Mouse (Mus musculus) kidney, postnatal 0 days (tissue): ENCODE results near the gene Esrrg. TPM values are rescaled to one million over a fixed set of nuclear protein-coding genes. Genes with fewer than 3 reads are reported as not detected.

Source experiments
- ATAC-seq: fragments of 200-750 bp; cut with Nextera tagmentation; replicated peaks from 2 replicates; pipeline ENCODE4 v1.8.0; 2017; ENCODE audit warnings: low read depth, moderate number of reproducible peaks, moderate TSS enrichment, moderate library complexity; ENCODE audit not compliant: low FRiP score
- DNase-seq: peaks from one replicate; pipeline ENCODE4 v3.0.0-alpha.2; 2016; ENCODE audit warnings: low spot score
- H3K27ac ChIP-seq: fragments of 300-500 bp; sonication (generic); 2 replicates; pipeline ENCODE4 v1.5.1; 2014; ENCODE audit warnings: mild to moderate bottlenecking
- H3K27me3 ChIP-seq: fragments of 300-500 bp; sonication (generic); 2 replicates; pipeline ENCODE4 v1.6.1; 2014; ENCODE audit warnings: low read length, mixed read lengths; ENCODE audit not compliant: insufficient read depth
- H3K36me3 ChIP-seq: fragments of 300-500 bp; sonication (generic); 2 replicates; pipeline ENCODE4 v1.6.1; 2014; ENCODE audit warnings: low read length, mixed read lengths; ENCODE audit not compliant: insufficient read depth
- H3K4me1 ChIP-seq: fragments of 300-500 bp; sonication (generic); replicated peaks from 2 replicates; pipeline ENCODE4 v1.6.1; 2014; ENCODE audit warnings: antibody characterized with exemption, low read length, mixed read lengths; ENCODE audit not compliant: insufficient read depth
- H3K4me2 ChIP-seq: fragments of 300-500 bp; sonication (generic); 2 replicates; pipeline ENCODE4 v1.6.1; 2014; ENCODE audit warnings: mild to moderate bottlenecking, low read length, moderate library complexity, mixed read lengths
- H3K4me3 ChIP-seq: fragments of 300-500 bp; sonication (generic); replicated peaks from 2 replicates; pipeline ENCODE4 v1.5.1; 2014; ENCODE audit warnings: low read depth, low read length
- H3K9ac ChIP-seq: fragments of 300-500 bp; sonication (generic); 2 replicates; pipeline ENCODE4 v1.6.1; 2014; ENCODE audit warnings: low read depth, low read length
- H3K9me3 ChIP-seq: fragments of 300-500 bp; sonication (generic); replicated peaks from 2 replicates; pipeline ENCODE4 v1.6.1; 2016; ENCODE audit warnings: low read length, inconsistent platforms, mixed read lengths
- CTCF ChIP-seq: IDR thresholded peaks from 2 replicates; pipeline ENCODE4 v1.5.1; 2016; ENCODE audit warnings: antibody characterized with exemption, low read depth, mild to moderate bottlenecking, moderate library complexity
- WGBS: fragments of 180-500 bp; shearing (Covaris S2); extraction: QIAGEN DNeasy Blood & Tissue Kit; methylation state at CpG from one replicate; pipeline ENCODE4 v1.1.7; 2014; 5-methylcytosine and 5-hydroxymethylcytosine counted together
- polyA plus RNA-seq: library from polyadenylated mRNA; unstranded; fragments of >200 nt; fragmentation: Nextera tagmentation; extraction: Ambion mirVana; gene quantifications from 2 replicates; pipeline ENCODE4 v1.2.1, GENCODE M21; 2015

Esrrg gene
- polyA plus RNA-seq, 1 experiment from 2014 or later = 26.0 TPM

- no peak for ATAC-seq
- TF ChIP-seq CTCF = no peak
- Histone ChIP-seq H3K36me3 (no peaks in the 10 kb centered on the region), H3K27ac (peak overlapping the region; percentile 10; the same call in 1 of the 2 replicates), H3K9me3 (no peaks in the 10 kb centered on the region), H3K27me3 (no peaks in the 10 kb centered on the region), H3K4me3 (no peak overlapping the region), H3K9ac (no peak overlapping the region), H3K4me1 (peaks cover 8% of the 10 kb centered on the region), H3K4me2 (no peak overlapping the region)
- WGBS = 32% methylated on average over 9 of the region's 9 CpGs
- peak; percentile 35 for DNase-seq
These were observed 44.8 kb downstream of the Esrrg start for GRCm38 (mm10) chr1:187653390-187653789.

GRCm38 (mm10) chr1:187660963-187661362 is 52.4 kb downstream of the Esrrg start:
- Histone ChIP-seq H3K36me3 (no peaks in the 10 kb centered on the region), H3K4me1 (peaks cover 12% of the 10 kb centered on the region; the same call in 1 of the 2 replicates), H3K4me2 (no peak overlapping the region), H3K9ac (no peak overlapping the region), H3K27me3 (no peaks in the 10 kb centered on the region), H3K4me3 (no peak overlapping the region), H3K27ac (no peak overlapping the region), H3K9me3 (no peaks in the 10 kb centered on the region)
- ATAC-seq (no peak), DNase-seq (no peak)
- TF ChIP-seq CTCF = no peak
- 54% methylated on average over 9 of the region's 9 CpGs for whole genome bisulfite sequencing

- no peak for TF ChIP-seq CTCF
- Histone ChIP-seq H3K27me3 (no peaks in the 10 kb centered on the region), H3K4me2 (peak overlapping the region; percentile 38), H3K4me1 (peaks cover 12% of the 10 kb centered on the region; the same call in 1 of the 2 replicates), H3K9me3 (no peaks in the 10 kb centered on the region), H3K36me3 (no peaks in the 10 kb centered on the region), H3K9ac (no peak overlapping the region), H3K27ac (peak overlapping the region; percentile 55), H3K4me3 (no peak overlapping the region)
- WGBS = 15% methylated on average over 12 of the region's 12 CpGs
- peak; percentile 71 for ATAC-seq
- DNase-seq = peak; percentile 63
These were observed 53.6 kb downstream of the Esrrg start for GRCm38 (mm10) chr1:187662083-187662609.

GRCm38 (mm10) chr1:187663376-187663775 is 54.8 kb downstream of the Esrrg start:
- Histone ChIP-seq H3K27me3 (no peaks in the 10 kb centered on the region), H3K4me1 (peaks cover 12% of the 10 kb centered on the region; the same call in 1 of the 2 replicates), H3K9ac (no peak overlapping the region), H3K4me2 (peak overlapping the region; percentile 23), H3K4me3 (no peak overlapping the region), H3K36me3 (no peaks in the 10 kb centered on the region), H3K9me3 (no peaks in the 10 kb centered on the region), H3K27ac (peak overlapping the region; percentile 73)
- peak; percentile 27 for DNase-seq
- no peak for TF ChIP-seq CTCF
- 45% methylated on average over 6 of the region's 6 CpGs for WGBS
- no peak for ATAC-seq

GRCm38 (mm10) chr1:187664261-187664660 is 55.7 kb downstream of the Esrrg start:
- TF ChIP-seq CTCF = no peak
- Histone ChIP-seq H3K4me1 (peaks cover 12% of the 10 kb centered on the region; the same call in 1 of the 2 replicates), H3K9ac (no peak overlapping the region), H3K27ac (peak overlapping the region; percentile 73), H3K4me2 (peak overlapping the region; percentile 23; the same call in 1 of the 2 replicates), H3K4me3 (no peak overlapping the region), H3K36me3 (no peaks in the 10 kb centered on the region), H3K9me3 (no peaks in the 10 kb centered on the region), H3K27me3 (no peaks in the 10 kb centered on the region)
- 73% methylated on average over 7 of the region's 7 CpGs for WGBS
- DNase-seq (no peak), ATAC-seq (no peak)

DNA sequence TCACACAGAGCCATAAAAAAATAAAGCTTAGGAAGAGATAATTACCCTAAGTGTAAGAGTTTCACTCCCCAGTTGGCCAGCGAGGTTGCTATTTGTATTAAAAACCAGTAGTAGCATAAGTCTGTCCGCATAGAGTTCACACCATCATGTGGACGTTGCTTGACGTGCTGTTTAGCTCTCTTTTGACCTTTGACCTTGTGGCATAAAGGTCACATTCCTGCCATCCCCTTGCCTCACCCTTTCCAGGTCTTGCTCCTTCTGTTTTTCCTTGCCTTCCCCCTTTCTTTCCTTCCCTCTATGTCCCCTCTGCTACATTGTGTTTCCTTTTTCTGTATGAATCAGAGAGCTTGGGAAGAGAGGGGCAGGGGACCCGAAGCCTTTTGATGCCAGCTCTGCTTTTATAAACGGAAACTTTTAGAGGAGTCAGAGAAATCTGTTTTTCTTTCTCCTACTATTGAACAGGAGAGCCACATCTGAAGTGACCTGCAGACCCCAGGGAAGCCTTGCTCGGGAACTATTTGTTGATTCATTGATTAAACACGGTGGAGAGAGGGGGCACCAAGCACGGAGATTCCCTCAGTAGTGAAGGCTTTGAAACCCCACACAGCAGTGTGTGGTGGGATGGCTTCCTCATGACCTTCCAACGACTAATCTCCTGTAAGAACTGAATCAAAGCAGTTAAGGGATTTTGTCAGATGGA is 57.5 kb downstream of the Esrrg start:
- no peak overlapping the region for H3K4me3 ChIP-seq
- H3K4me1 ChIP-seq = peaks cover 7% of the 10 kb centered on the region; the same call in 1 of the 2 replicates
- no peaks in the 10 kb centered on the region for H3K9me3 ChIP-seq
- no peak for TF ChIP-seq CTCF
- no peak overlapping the region for H3K27ac ChIP-seq
- 37% methylated on average over 10 of the region's 10 CpGs for WGBS
- no peak overlapping the region for H3K9ac ChIP-seq
- DNase-seq (no peak), ATAC-seq (no peak)
- H3K4me2 ChIP-seq = no peak overlapping the region
- no peaks in the 10 kb centered on the region for H3K27me3 ChIP-seq
- no peaks in the 10 kb centered on the region for H3K36me3 ChIP-seq
